Mouse (Mus musculus): ENCODE results near the gene Adamts17.

DNA sequence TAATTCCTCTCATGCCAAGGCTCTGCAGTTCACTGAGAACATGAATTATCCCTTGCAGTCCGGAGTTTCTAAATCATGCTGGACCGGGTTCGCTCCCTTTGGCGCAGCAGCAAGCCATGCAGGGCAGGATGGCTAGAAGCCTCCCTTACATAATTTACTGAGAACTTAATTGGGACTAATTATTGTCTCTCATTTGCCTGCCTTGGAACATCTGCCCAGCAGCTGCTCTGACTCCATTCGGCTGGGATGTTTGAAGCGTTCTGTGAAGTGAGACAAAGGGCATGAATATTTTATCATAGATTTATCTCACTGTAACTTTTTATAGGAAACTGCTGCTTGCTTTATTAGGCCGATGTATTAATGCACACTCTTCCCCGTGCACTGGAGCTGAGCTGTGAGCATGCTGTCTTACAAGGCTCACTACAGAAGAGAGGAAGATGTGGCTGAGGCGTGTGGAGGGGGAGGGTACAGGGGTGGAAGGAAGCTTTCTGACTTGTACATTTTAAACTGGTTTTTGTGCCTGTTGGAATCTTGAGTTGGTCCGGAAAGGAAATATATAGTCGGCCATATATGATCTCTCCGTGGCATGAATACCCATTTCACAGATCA is 271.1 kb downstream of the Adamts17 start:
- TF ChIP-seq CTCF (IDR thresholded peaks at IDR 0.05; ENCODE audit: low read depth, low read length) (no peak), GATA2 (IDR thresholded peaks at IDR 0.05; ENCODE audit: borderline replicate concordance, low read depth, low read length) (no peak), GATA1 (IDR thresholded peaks at IDR 0.05; ENCODE audit: borderline replicate concordance, low read length) (no peak), TAL1 (conservative IDR thresholded peaks at IDR 0.05; ENCODE audit: low read depth, low read length) (no peak)
